Mouse (Mus musculus) gastrocnemius, adult 2 months (tissue): ENCODE results near the gene Dnm3. TPM values are rescaled to one million over a fixed set of nuclear protein-coding genes. Genes with fewer than 3 reads are reported as not detected.

Experiments
- DNase-seq: peaks from one replicate; pipeline ENCODE4 v3.0.0; 2022
- H3K27ac ChIP-seq: fragments of 200-600 bp; 2 replicates; pipeline ENCODE4 v1.8.1; 2022; ENCODE audit warnings: mild to moderate bottlenecking
- H3K4me3 ChIP-seq: fragments of 200-600 bp; 2 replicates; pipeline ENCODE4 v1.8.1; 2022; ENCODE audit warnings: mild to moderate bottlenecking, moderate library complexity
- CTCF ChIP-seq: fragments of 200-600 bp; IDR thresholded peaks from 2 replicates; pipeline ENCODE4 v1.8.1; 2022; ENCODE audit warnings: antibody characterized with exemption, mild to moderate bottlenecking, moderate library complexity
- intact Hi-C: fragments of 180-260 bp; cut with DNase I; formaldehyde crosslinking; loops from one replicate; pipeline ENCODE4 v1.15.1; 2025
- total RNA-seq, 2 experiments: library from RNA; stranded (reverse); gene quantifications; 2 replicates each; pipeline ENCODE4 v1.2.3; 2021

Gene Dnm3
- total RNA-seq, 2 experiments from 2014 or later, result 6.5 to 8.7 TPM

- peak; percentile 34; the same call in 1 of the 2 replicates for TF ChIP-seq CTCF
- peak overlapping the region; percentile 65 for H3K4me3 ChIP-seq
- peak; percentile 52 for DNase-seq
- intact Hi-C loops, result no loop called here
- peak overlapping the region; percentile 75 for H3K27ac ChIP-seq
Measured at GRCm38 (mm10) chr1:162299558-162300319, 178.1 kb downstream of the Dnm3 start.

GRCm38 (mm10) chr1:162298527-162298926 lies 179.3 kb downstream of the Dnm3 start:
- Histone ChIP-seq H3K27ac (no peak overlapping the region), H3K4me3 (no peak overlapping the region)
- no peak for TF ChIP-seq CTCF
- intact Hi-C loops, result no loop called here
- no peak for DNase-seq

- intact Hi-C loops, result no loop called here
- DNase-seq, result no peak
- no peak overlapping the region for H3K27ac ChIP-seq
- H3K4me3 ChIP-seq, result no peak overlapping the region
- no peak for TF ChIP-seq CTCF
Measured at GRCm38 (mm10) chr1:162295443-162295842, 182.4 kb downstream of the Dnm3 start.

- intact Hi-C loops, result no loop called here
- no peak for DNase-seq
- H3K4me3 ChIP-seq, result no peak overlapping the region
- TF ChIP-seq CTCF, result no peak
- H3K27ac ChIP-seq, result peak overlapping the region; percentile 62
Measured at GRCm38 (mm10) chr1:162294572-162294910, 183.3 kb downstream of the Dnm3 start.

- no peak for TF ChIP-seq CTCF
- Histone ChIP-seq H3K27ac (peak overlapping the region; percentile 62), H3K4me3 (no peak overlapping the region)
- intact Hi-C loops, result no loop called here
- DNase-seq, result no peak
Measured at GRCm38 (mm10) chr1:162293732-162294571, 183.9 kb downstream of the Dnm3 start.

GRCm38 (mm10) chr1:162286910-162287309 lies 190.9 kb downstream of the Dnm3 start:
- TF ChIP-seq CTCF, result peak; percentile 25; the same call in 1 of the 2 replicates
- intact Hi-C loops, result no loop called here
- no peak for DNase-seq
- Histone ChIP-seq H3K27ac (no peak overlapping the region), H3K4me3 (no peak overlapping the region)

GRCm38 (mm10) chr1:162281981-162282381 lies 195.9 kb downstream of the Dnm3 start:
- intact Hi-C loops, result no loop called here
- H3K27ac ChIP-seq, result no peak overlapping the region
- no peak for DNase-seq
- no peak for TF ChIP-seq CTCF
- H3K4me3 ChIP-seq, result no peak overlapping the region

- intact Hi-C loops, result no loop called here
Measured at GRCm38 (mm10) chr1:162280052-162280451, 197.8 kb downstream of the Dnm3 start.

GRCm38 (mm10) chr1:162276011-162276410 lies 201.8 kb downstream of the Dnm3 start:
- intact Hi-C loops, result no loop called here
- peak; percentile 47 for DNase-seq
- Histone ChIP-seq H3K27ac (no peak overlapping the region), H3K4me3 (no peak overlapping the region)
- peak; percentile 56 for TF ChIP-seq CTCF

More at GRCm38 (mm10) chr1:162280052-162280451, 197.8 kb downstream of the Dnm3 start:
- no peak overlapping the region for H3K4me3 ChIP-seq
- DNase-seq, result no peak
- no peak for TF ChIP-seq CTCF
- H3K27ac ChIP-seq, result no peak overlapping the region

- no peak overlapping the region for H3K4me3 ChIP-seq
- TF ChIP-seq CTCF, result no peak
Measured at GRCm38 (mm10) chr1:162274674-162275248, 203.1 kb downstream of the Dnm3 start.

GRCm38 (mm10) chr1:162256912-162257607 lies 220.8 kb downstream of the Dnm3 start:
- Histone ChIP-seq H3K4me3 (no peak overlapping the region), H3K27ac (no peak overlapping the region)
- intact Hi-C loops, result no loop called here
- no peak for TF ChIP-seq CTCF
- DNase-seq, result no peak

More at GRCm38 (mm10) chr1:162274674-162275248, 203.1 kb downstream of the Dnm3 start:
- intact Hi-C loops, result no loop called here
- no peak for DNase-seq
- no peak overlapping the region for H3K27ac ChIP-seq

- peak overlapping the region; percentile 6; the same call in 1 of the 2 replicates for H3K27ac ChIP-seq
- DNase-seq, result no peak
- intact Hi-C loops, result no loop called here
- H3K4me3 ChIP-seq, result no peak overlapping the region
- TF ChIP-seq CTCF, result no peak
Measured at GRCm38 (mm10) chr1:162254944-162255343, 222.9 kb downstream of the Dnm3 start.
